Mouse (Mus musculus) adrenal gland, adult 10 weeks (tissue): Measurements from ENCODE around the gene Zfand6. TPM values are rescaled to one million over a fixed set of nuclear protein-coding genes. Genes with fewer than 3 reads are reported as not detected.

Experiments used
- polyA plus RNA-seq: library from polyadenylated mRNA; stranded (reverse); fragments of 350-450 nt; fragmentation: Illumina TruSeq; extraction: RNeasy Lipid Tissue Mini Kit (QIAGEN cat#74804); gene quantifications from one replicate; pipeline ENCODE4 v1.2.3, GENCODE M21; 2014; ENCODE audit warnings: low read depth, low replicate concordance

The Zfand6 gene
- polyA plus RNA-seq = 441 TPM

DNA sequence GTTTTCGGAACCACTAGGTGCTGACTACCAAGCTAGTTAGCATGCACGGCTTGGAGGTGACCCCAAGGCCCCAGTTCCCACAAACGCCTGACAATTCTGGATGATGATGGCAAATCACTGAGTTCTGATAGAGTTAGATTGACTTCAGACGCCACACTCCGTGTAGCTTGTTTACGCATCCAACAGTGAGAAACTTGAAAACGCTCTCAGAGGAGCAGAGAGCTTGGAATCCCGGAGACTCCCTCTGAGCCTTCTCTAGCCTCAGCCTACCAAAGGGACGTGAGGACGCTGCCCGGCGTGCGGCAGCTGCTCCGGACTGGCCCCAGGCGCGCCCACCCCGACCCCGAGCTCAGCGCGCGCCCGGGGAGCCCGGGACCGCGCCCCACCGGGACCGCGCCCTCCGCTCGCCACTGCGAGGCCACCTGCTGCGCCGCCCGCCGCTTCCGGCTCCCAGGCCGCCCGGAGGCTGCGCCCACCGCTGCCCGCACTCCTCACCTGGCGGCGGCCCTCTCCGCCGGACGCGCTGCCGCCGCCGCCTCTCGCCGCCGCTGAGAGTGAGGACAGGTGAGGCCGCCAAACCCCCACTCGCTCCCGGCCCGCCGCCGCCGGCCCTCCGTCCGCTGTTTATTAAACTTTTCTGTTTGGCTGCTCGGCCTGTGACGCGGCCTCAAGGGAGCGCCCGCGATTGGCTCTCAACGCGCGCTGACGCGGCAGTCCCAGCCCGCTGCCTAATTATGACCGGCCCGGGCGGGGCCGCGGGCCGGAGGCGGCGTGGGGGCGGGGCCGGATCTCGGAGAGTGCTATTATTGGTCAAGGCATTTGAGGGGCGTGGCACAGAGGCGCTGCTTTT lies at the start of gene Zfand6:
Gene Zfand6 (minus strand): TSS at position 709 of the 850 bp plus-strand sequence.

DNA sequence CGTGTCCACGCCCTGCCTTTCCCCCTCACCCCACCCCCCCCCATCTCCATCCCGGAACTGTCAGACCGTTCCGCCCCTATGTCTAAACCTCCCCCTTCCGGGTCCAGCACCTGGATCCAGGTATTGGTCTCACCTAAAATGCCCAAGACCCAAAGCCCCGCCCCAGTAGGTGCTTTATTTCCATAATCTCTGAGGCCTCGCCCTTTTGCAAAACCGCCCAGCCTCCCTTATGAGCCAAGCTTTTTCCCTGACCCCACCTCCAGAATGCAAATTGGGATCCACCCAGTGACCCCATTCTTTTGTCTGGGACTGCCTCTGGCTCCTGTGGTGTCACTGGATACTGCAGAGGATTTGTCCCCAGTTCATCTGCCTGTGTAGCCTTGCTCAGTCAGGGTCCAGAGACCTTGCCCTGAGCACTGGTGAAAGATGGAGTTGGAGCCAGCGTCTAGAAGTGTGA lies 83.4 kb downstream of the Zfand6 start, which contains the start of gene Fah:
Gene Fah (minus strand): TSS at position 430 of the 457 bp plus-strand sequence.

Other genes starting within 250 kb of the Zfand6 start
- gene Gm2115, start 161.0 kb downstream of the Zfand6 start, polyA plus RNA-seq = 56.8 TPM
- 7.8 TPM for gene Fah, start 83.2 kb downstream of the Zfand6 start, polyA plus RNA-seq
- not detected for gene Olfr291, start 163.6 kb upstream of the Zfand6 start, polyA plus RNA-seq